Mouse (Mus musculus): ENCODE data around the gene Atp8a1. TPM values are rescaled to one million over a fixed set of nuclear protein-coding genes. Genes with fewer than 3 reads are reported as not detected.

The Atp8a1 gene
- total and polyA plus RNA-seq, 3 experiments, result 17.0 to 92.0 (median 23.5) TPM

Small RNA genes lying within 50 kb of the gene (microRNA-seq; reads per million reads assigned to microRNA genes)
- gene Gm23617, result 0 reads per million in 2 experiments

Other genes starting within 250 kb of the Atp8a1 start
- gene Shisa3, start 239.6 kb downstream of the Atp8a1 start, total RNA-seq (2021), result under 1 TPM; 0.35 to 0.83 TPM
- gene Shisa3, start 239.6 kb downstream of the Atp8a1 start, polyA plus RNA-seq (2012; rRNA removed), result 1.3 and 1.8 TPM in 2 replicates
- gene Gm5108, start 94.2 kb upstream of the Atp8a1 start, total RNA-seq (2021), result not detected
- gene Gm5108, start 94.2 kb upstream of the Atp8a1 start, polyA plus RNA-seq (2012; rRNA removed), result not detected in 2 replicates
- gene Gm21905, start 99.0 kb upstream of the Atp8a1 start, total RNA-seq (2021), result not detected
- not detected in 2 replicates for gene Gm21905, start 99.0 kb upstream of the Atp8a1 start, polyA plus RNA-seq (2012; rRNA removed)
- gene Grxcr1, start 184.4 kb upstream of the Atp8a1 start, total RNA-seq (2021), result not detected
- not detected in 2 replicates for gene Grxcr1, start 184.4 kb upstream of the Atp8a1 start, polyA plus RNA-seq (2012; rRNA removed)